Mouse (Mus musculus) forebrain, embryonic 14.5 days (tissue): Measurements from ENCODE around the gene Washc4. TPM values are rescaled to one million over a fixed set of nuclear protein-coding genes. Genes with fewer than 3 reads are reported as not detected.

Experiments
- ATAC-seq: fragments of 200-750 bp; cut with Nextera tagmentation; 2 replicates; pipeline ENCODE4 v1.8.0; 2017; ENCODE audit warnings: mild to moderate bottlenecking, moderate library complexity
- DNase-seq: peaks from one replicate; pipeline ENCODE4 v3.0.0-alpha.2; 2015; ENCODE audit warnings: low spot score
- H3K27ac ChIP-seq: fragments of 300-500 bp; sonication (generic); 2 replicates; pipeline ENCODE4 v1.5.1; 2014; ENCODE audit warnings: low read depth, mild to moderate bottlenecking, control low read depth, low read length, moderate library complexity
- H3K27me3 ChIP-seq: fragments of 300-500 bp; sonication (generic); replicated peaks from 2 replicates; pipeline ENCODE4 v1.6.1; 2014; ENCODE audit warnings: low read length, control low read depth, mixed read lengths; ENCODE audit not compliant: control insufficient read depth, insufficient read depth
- H3K36me3 ChIP-seq: fragments of 300-500 bp; sonication (generic); 2 replicates; pipeline ENCODE4 v1.6.1; 2014; ENCODE audit warnings: low read length, control low read depth; ENCODE audit not compliant: control insufficient read depth, insufficient read depth
- H3K4me1 ChIP-seq: fragments of 300-500 bp; sonication (generic); 2 replicates; pipeline ENCODE4 v1.6.1; 2014; ENCODE audit warnings: antibody characterized with exemption, low read length, control low read depth; ENCODE audit not compliant: control insufficient read depth, insufficient read depth
- H3K4me2 ChIP-seq: fragments of 300-500 bp; sonication (generic); 2 replicates; pipeline ENCODE4 v1.6.1; 2014; ENCODE audit warnings: mild to moderate bottlenecking, control low read depth, low read length
- H3K4me3 ChIP-seq: fragments of 300-500 bp; sonication (generic); 2 replicates; pipeline ENCODE4 v1.5.1; 2014; ENCODE audit warnings: low read depth, low read length, control low read depth
- H3K9ac ChIP-seq: fragments of 300-500 bp; sonication (generic); 2 replicates; pipeline ENCODE4 v1.6.1; 2014; ENCODE audit warnings: mild to moderate bottlenecking, low read length, control low read depth, moderate library complexity
- H3K9me3 ChIP-seq: fragments of 300-500 bp; sonication (generic); replicated peaks from 2 replicates; pipeline ENCODE4 v1.6.1; 2016; ENCODE audit warnings: low read length, control low read depth, mixed read lengths; ENCODE audit not compliant: control insufficient read depth
- WGBS: fragments of 180-500 bp; shearing (Covaris S2); extraction: QIAGEN DNeasy Blood & Tissue Kit; methylation state at CpG from one replicate; pipeline ENCODE4 v1.1.7; 2014; 5-methylcytosine and 5-hydroxymethylcytosine counted together
- polyA plus RNA-seq: library from polyadenylated mRNA; unstranded; fragments of >200 nt; fragmentation: Nextera tagmentation; extraction: Ambion mirVana; gene quantifications from 2 replicates; pipeline ENCODE4 v1.2.1, GENCODE M21; 2014

Washc4 gene
- polyA plus RNA-seq, 1 experiment from 2014 or later = 22.3 TPM

- Histone ChIP-seq H3K9me3 (no peaks in the 10 kb centered on the region), H3K4me3 (no peak overlapping the region), H3K4me1 (no peaks in the 10 kb centered on the region; the same call in 1 of the 2 replicates), H3K4me2 (no peak overlapping the region), H3K27ac (no peak overlapping the region), H3K9ac (no peak overlapping the region), H3K27me3 (no peaks in the 10 kb centered on the region), H3K36me3 (peaks cover 13% of the 10 kb centered on the region; the same call in 1 of the 2 replicates)
- DNase-seq (no peak), ATAC-seq (no peak)
- 93% methylated on average over 9 of the region's 9 CpGs for WGBS
Observed at GRCm38 (mm10) chr10:83627113-83627687, 83.6 kb downstream of the Washc4 start.

- peaks cover 11% of the 10 kb centered on the region; the same call in 1 of the 2 replicates for H3K36me3 ChIP-seq
- H3K27ac ChIP-seq = no peak overlapping the region
- no peak overlapping the region for H3K4me3 ChIP-seq
- DNase-seq (no peak), ATAC-seq (no peak)
- H3K4me2 ChIP-seq = no peak overlapping the region
- H3K9ac ChIP-seq = no peak overlapping the region
- no peaks in the 10 kb centered on the region for H3K27me3 ChIP-seq
- WGBS = 98% methylated on average over 4 of the region's 4 CpGs
- H3K4me1 ChIP-seq = peaks cover 4% of the 10 kb centered on the region; the same call in 1 of the 2 replicates
- no peaks in the 10 kb centered on the region for H3K9me3 ChIP-seq
Observed at GRCm38 (mm10) chr10:83628241-83628640, 84.7 kb downstream of the Washc4 start.

- no peak overlapping the region for H3K27ac ChIP-seq
- H3K4me3 ChIP-seq = no peak overlapping the region
- H3K4me2 ChIP-seq = no peak overlapping the region
- H3K9ac ChIP-seq = no peak overlapping the region
- H3K9me3 ChIP-seq = no peaks in the 10 kb centered on the region
- peaks cover 4% of the 10 kb centered on the region; the same call in 1 of the 2 replicates for H3K4me1 ChIP-seq
- ATAC-seq (no peak), DNase-seq (no peak)
- H3K27me3 ChIP-seq = no peaks in the 10 kb centered on the region
- peaks cover 10% of the 10 kb centered on the region; the same call in 1 of the 2 replicates for H3K36me3 ChIP-seq
- 85% methylated on average over 12 of the region's 12 CpGs for WGBS
Observed at GRCm38 (mm10) chr10:83629190-83629781, 85.7 kb downstream of the Washc4 start.

GRCm38 (mm10) chr10:83629878-83630277 is 86.3 kb downstream of the Washc4 start:
- Histone ChIP-seq H3K9me3 (no peaks in the 10 kb centered on the region), H3K36me3 (peaks cover 5% of the 10 kb centered on the region; the same call in 1 of the 2 replicates), H3K4me1 (peaks cover 4% of the 10 kb centered on the region; the same call in 1 of the 2 replicates), H3K9ac (no peak overlapping the region), H3K27ac (no peak overlapping the region), H3K4me2 (no peak overlapping the region), H3K27me3 (no peaks in the 10 kb centered on the region), H3K4me3 (no peak overlapping the region)
- WGBS = 96% methylated on average over 5 of the region's 5 CpGs
- ATAC-seq = no peak
- no peak for DNase-seq

GRCm38 (mm10) chr10:83630899-83631298 is 87.3 kb downstream of the Washc4 start:
- peaks cover 3% of the 10 kb centered on the region; the same call in 1 of the 2 replicates for H3K36me3 ChIP-seq
- 24% methylated on average over 3 of the region's 3 CpGs for WGBS
- ATAC-seq = peak; percentile 77
- H3K9me3 ChIP-seq = no peaks in the 10 kb centered on the region
- no peaks in the 10 kb centered on the region for H3K27me3 ChIP-seq
- no peak overlapping the region for H3K4me2 ChIP-seq
- peak overlapping the region; percentile 44 for H3K27ac ChIP-seq
- peak; percentile 85 for DNase-seq
- H3K4me3 ChIP-seq = no peak overlapping the region
- no peak overlapping the region for H3K9ac ChIP-seq
- peaks cover 4% of the 10 kb centered on the region; the same call in 1 of the 2 replicates for H3K4me1 ChIP-seq

- no peak for DNase-seq
- ATAC-seq = no peak
- peak overlapping the region; percentile 44; the same call in 1 of the 2 replicates for H3K27ac ChIP-seq
- no peaks in the 10 kb centered on the region; the same call in 1 of the 2 replicates for H3K36me3 ChIP-seq
- H3K9ac ChIP-seq = no peak overlapping the region
- WGBS = 92% methylated on average over 10 of the region's 10 CpGs
- H3K9me3 ChIP-seq = no peaks in the 10 kb centered on the region
- H3K27me3 ChIP-seq = no peaks in the 10 kb centered on the region
- H3K4me3 ChIP-seq = no peak overlapping the region
- peaks cover 4% of the 10 kb centered on the region; the same call in 1 of the 2 replicates for H3K4me1 ChIP-seq
- no peak overlapping the region for H3K4me2 ChIP-seq
Observed at GRCm38 (mm10) chr10:83631775-83632174, 88.2 kb downstream of the Washc4 start.

DNA sequence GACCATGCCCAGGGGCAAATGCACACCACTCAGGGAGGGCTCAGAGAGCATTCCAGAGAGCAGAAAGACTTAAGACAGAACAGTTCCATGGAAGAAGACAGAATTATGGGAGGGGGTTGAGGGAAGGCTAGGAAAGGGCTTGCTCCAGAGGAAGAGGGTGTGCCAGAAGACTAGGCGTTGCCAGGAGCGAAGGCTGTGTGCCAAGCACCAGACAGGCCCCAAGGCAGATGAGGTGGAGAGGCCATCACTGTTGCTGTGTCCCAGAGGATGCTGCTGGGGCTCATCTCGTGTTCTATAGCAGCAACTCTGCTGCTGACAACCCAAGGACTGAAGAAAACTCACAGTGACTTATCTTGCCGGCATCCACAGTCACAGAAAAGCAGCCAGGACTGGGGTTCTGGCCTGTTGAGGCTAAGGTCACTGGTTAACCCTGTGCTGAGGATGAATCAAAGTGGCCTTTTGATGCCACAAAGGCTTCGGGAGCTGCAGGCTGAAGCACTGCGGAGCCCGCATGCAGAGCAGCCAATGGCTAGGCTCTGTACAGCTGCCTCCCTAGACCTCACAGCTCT is 89.3 kb downstream of the Washc4 start:
- Histone ChIP-seq H3K27ac (no peak overlapping the region), H3K36me3 (no peaks in the 10 kb centered on the region; the same call in 1 of the 2 replicates), H3K4me3 (no peak overlapping the region), H3K9ac (no peak overlapping the region; the same call in 1 of the 2 replicates), H3K4me1 (peaks cover 4% of the 10 kb centered on the region; the same call in 1 of the 2 replicates), H3K9me3 (no peaks in the 10 kb centered on the region), H3K27me3 (no peaks in the 10 kb centered on the region), H3K4me2 (no peak overlapping the region)
- WGBS = 72% methylated on average over 7 of the region's 7 CpGs
- ATAC-seq = no peak
- DNase-seq = no peak

DNA sequence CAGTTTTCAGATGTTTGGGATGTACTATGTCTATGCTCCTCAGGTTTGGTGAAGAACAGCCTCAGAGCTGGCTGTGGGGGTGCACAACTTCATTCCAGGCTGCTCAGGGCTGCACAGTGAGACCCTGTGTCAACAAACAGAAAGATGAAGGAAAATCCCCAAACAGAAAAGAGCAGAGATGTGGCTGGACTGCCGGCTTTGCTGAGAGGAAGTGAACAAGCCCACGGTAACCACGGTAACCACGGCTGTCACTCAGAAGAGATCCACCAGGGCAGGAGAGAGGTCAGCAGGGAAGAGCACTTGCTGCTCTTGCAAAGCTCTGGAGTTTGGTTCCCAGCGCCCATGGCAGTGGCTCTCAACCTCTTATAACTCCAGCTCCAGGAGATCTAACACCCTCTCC is 90.9 kb downstream of the Washc4 start:
- H3K27ac ChIP-seq = no peak overlapping the region

More for the DNA sequence above, 90.9 kb downstream of the Washc4 start:
- Histone ChIP-seq H3K36me3 (no peaks in the 10 kb centered on the region; the same call in 1 of the 2 replicates), H3K27me3 (no peaks in the 10 kb centered on the region), H3K4me1 (peaks cover 4% of the 10 kb centered on the region; the same call in 1 of the 2 replicates), H3K4me2 (no peak overlapping the region), H3K9ac (no peak overlapping the region), H3K4me3 (no peak overlapping the region), H3K9me3 (no peaks in the 10 kb centered on the region)
- ATAC-seq = peak; percentile 27; the same call in 1 of the 2 replicates
- 32% methylated on average over 5 of the region's 5 CpGs for WGBS
- DNase-seq = peak; percentile 55
